Mouse (Mus musculus) E14TG2a.4 (cell line): ENCODE measurements around the gene Ehbp1l1.

ENCODE experiments used
- CTCF ChIP-seq: conservative IDR thresholded peaks from 2 replicates; pipeline ENCODE4 v1.5.1; 2014; ENCODE audit warnings: low read length
- NANOG ChIP-seq: IDR thresholded peaks from 2 replicates; pipeline ENCODE4 v1.6.1; 2014; ENCODE audit warnings: borderline replicate concordance, low read length, mixed read lengths
- POU5F1 ChIP-seq: IDR thresholded peaks from 2 replicates; pipeline ENCODE4 v1.6.1; 2014; ENCODE audit warnings: low read length, borderline replicate concordance

GRCm38 (mm10) chr19:5695849-5696462 is 30.2 kb downstream of the Ehbp1l1 start:
- no peak for TF ChIP-seq CTCF
- TF ChIP-seq POU5F1 = no peak
- no peak for TF ChIP-seq NANOG
